Mouse (Mus musculus): ENCODE measurements around the gene Pcsk1. TPM values are rescaled to one million over a fixed set of nuclear protein-coding genes. Genes with fewer than 3 reads are reported as not detected.

Pcsk1 gene
- 0.22 TPM in 1 of 2 replicates, not detected in the other for polyA plus RNA-seq (2015; fragmentation: Nextera tagmentation; extraction: Ambion mirVana)

DNA sequence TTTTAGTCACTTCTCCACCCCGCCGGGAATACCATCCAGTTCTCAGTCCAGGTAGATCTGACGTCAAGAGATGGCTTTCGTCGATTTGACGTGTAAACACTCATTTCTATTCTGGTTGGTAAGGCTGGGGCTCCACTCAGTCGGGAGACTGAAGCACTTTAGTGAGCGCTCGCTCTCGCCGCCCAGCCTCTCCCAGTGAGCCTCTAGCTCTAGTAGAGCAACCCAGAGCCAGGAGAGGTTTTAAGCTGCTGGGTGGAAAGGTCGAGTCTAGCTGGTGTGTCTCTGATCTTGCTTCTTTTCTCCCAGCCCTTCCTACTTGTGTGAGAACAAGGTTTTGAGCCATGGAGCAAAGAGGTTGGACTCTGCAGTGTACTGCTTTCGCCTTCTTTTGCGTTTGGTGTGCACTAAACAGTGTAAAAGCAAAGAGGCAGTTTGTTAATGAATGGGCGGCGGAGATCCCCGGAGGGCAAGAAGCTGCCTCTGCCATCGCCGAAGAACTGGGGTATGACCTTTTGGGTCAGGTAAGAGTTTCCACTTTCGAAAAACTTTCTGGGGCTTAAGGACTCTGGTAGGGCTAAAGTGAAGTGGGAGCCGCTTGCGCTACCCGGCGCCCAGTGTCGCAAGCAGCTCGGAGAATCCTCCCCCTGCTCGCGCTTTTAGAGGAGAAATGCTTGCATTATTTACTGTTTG lies at the start of gene Pcsk1:
Gene Pcsk1, plus strand, starts transcription at position 106 of the 690 bp plus-strand sequence.

Measured in urinary bladder, postnatal 0 days (tissue).